Mouse (Mus musculus) G1E (cell line): ENCODE data around the gene Adamts12. TPM values are rescaled to one million over a fixed set of nuclear protein-coding genes. Genes with fewer than 3 reads are reported as not detected.

Experiments
- ATAC-seq: 2 replicates; pipeline ENCODE4 v1.8.0; 2016; ENCODE audit warnings: mild to moderate bottlenecking; ENCODE audit not compliant: insufficient number of reproducible peaks, poor library complexity, low FRiP score, severe bottlenecking; ENCODE audit errors: extremely low read depth
- DNase-seq: peaks from one replicate; pipeline ENCODE4 v3.0.0; 2012; ENCODE audit warnings: low spot score
- H3K27me3 ChIP-seq: 2 replicates; pipeline ENCODE4 v1.6.1; 2012; ENCODE audit warnings: mild to moderate bottlenecking, low read length, inconsistent platforms; ENCODE audit not compliant: insufficient read depth
- H3K36me3 ChIP-seq: replicated peaks from 2 replicates; pipeline ENCODE3; 2012; ENCODE audit warnings: mild to moderate bottlenecking, inconsistent platforms
- H3K4me1 ChIP-seq: 2 replicates; pipeline ENCODE4 v1.6.1; 2012; ENCODE audit warnings: low read depth, low read length, inconsistent platforms, mixed read lengths; ENCODE audit not compliant: insufficient read depth
- H3K4me3 ChIP-seq: 2 replicates; pipeline ENCODE4 v1.5.1; 2012; ENCODE audit warnings: low read depth, mild to moderate bottlenecking, inconsistent platforms, low read length, moderate library complexity, mixed read lengths
- H3K9me3 ChIP-seq: replicated peaks from 2 replicates; pipeline ENCODE4 v1.6.1; 2012; ENCODE audit warnings: inconsistent platforms
- CTCF ChIP-seq: IDR thresholded peaks from 2 replicates; pipeline ENCODE4 v1.5.1; 2012; ENCODE audit warnings: low read depth, low read length, inconsistent platforms, mixed read lengths
- GATA1 ChIP-seq: IDR thresholded peaks from 2 replicates; pipeline ENCODE4 v1.6.1; 2012; ENCODE audit warnings: borderline replicate concordance, low read length, inconsistent platforms, mixed read lengths
- GATA2 ChIP-seq: IDR thresholded peaks from 2 replicates; pipeline ENCODE4 v1.6.1; 2012; ENCODE audit warnings: low read depth, low read length, inconsistent platforms, borderline replicate concordance
- POLR2AphosphoS5 ChIP-seq: IDR thresholded peaks from 2 replicates; pipeline ENCODE4 v1.6.1; 2012; ENCODE audit warnings: low read depth, low read length, inconsistent platforms; ENCODE audit not compliant: insufficient replicate concordance
- TAL1 ChIP-seq: conservative IDR thresholded peaks from 2 replicates; pipeline ENCODE4 v1.6.1; 2012; ENCODE audit warnings: low read depth, low read length, inconsistent platforms, mixed read lengths
- polyA plus RNA-seq: library from polyadenylated mRNA; stranded (reverse); fragments of >175 nt; gene quantifications from 2 replicates; pipeline ENCODE4 v1.2.3, GENCODE M21; 2012
- total RNA-seq, 2 experiments: library from RNA; stranded (forward) in 1 of 2; stranded (reverse) in 1 of 2; fragments of 200-1000 nt in 1 of 2; fragments of >200 nt in 1 of 2; fragmentation: Nextera tagmentation in 1 of 2; gene quantifications; 2 replicates each; pipeline ENCODE4 v1.2.3; 2014 to 2017

The Adamts12 gene
- total and polyA plus RNA-seq, 3 experiments = 0.16 TPM; not detected in 2

- Histone ChIP-seq H3K9me3 (no peaks in the 10 kb centered on the region), H3K4me1 (no peaks in the 10 kb centered on the region), H3K4me3 (no peak overlapping the region), H3K27me3 (peaks cover 4% of the 10 kb centered on the region; the same call in 1 of the 2 replicates), H3K36me3 (no peaks in the 10 kb centered on the region)
- no peak for ATAC-seq
- TF ChIP-seq GATA1 (no peak), CTCF (no peak), GATA2 (no peak), POLR2AphosphoS5 (no peak), TAL1 (no peak)
- no peak for DNase-seq
Measured at GRCm38 (mm10) chr15:11240406-11240805, 175.8 kb downstream of the Adamts12 start.

- no peak for TF ChIP-seq CTCF
- TF ChIP-seq GATA2 = no peak
- no peak for TF ChIP-seq POLR2AphosphoS5
- no peak for TF ChIP-seq TAL1
- no peak for TF ChIP-seq GATA1
Measured at GRCm38 (mm10) chr15:11241288-11241687, 176.7 kb downstream of the Adamts12 start.

GRCm38 (mm10) chr15:11246402-11246801 lies 181.8 kb downstream of the Adamts12 start:
- no peak for DNase-seq
- H3K36me3 ChIP-seq = no peaks in the 10 kb centered on the region
- no peak for TF ChIP-seq TAL1
- no peak for TF ChIP-seq POLR2AphosphoS5
- TF ChIP-seq CTCF = no peak
- no peak for TF ChIP-seq GATA1
- TF ChIP-seq GATA2 = no peak
- no peak for ATAC-seq
- no peaks in the 10 kb centered on the region for H3K4me1 ChIP-seq
- no peaks in the 10 kb centered on the region for H3K9me3 ChIP-seq
- H3K27me3 ChIP-seq = no peaks in the 10 kb centered on the region; the same call in 1 of the 2 replicates
- no peak overlapping the region for H3K4me3 ChIP-seq

More at GRCm38 (mm10) chr15:11241288-11241687, 176.7 kb downstream of the Adamts12 start:
- H3K36me3 ChIP-seq = no peaks in the 10 kb centered on the region
- H3K27me3 ChIP-seq = peaks cover 4% of the 10 kb centered on the region; the same call in 1 of the 2 replicates
- DNase-seq = no peak
- no peak for ATAC-seq
- H3K4me1 ChIP-seq = no peaks in the 10 kb centered on the region
- H3K4me3 ChIP-seq = no peak overlapping the region
- H3K9me3 ChIP-seq = no peaks in the 10 kb centered on the region

- no peaks in the 10 kb centered on the region for H3K9me3 ChIP-seq
- ATAC-seq (no peak), DNase-seq (no peak)
- no peaks in the 10 kb centered on the region for H3K4me1 ChIP-seq
- no peaks in the 10 kb centered on the region for H3K36me3 ChIP-seq
- 0 out of 2 replicates have a peak, but pooled peaks cover 4% of the 10 kb centered on the region for H3K27me3 ChIP-seq
- TF ChIP-seq POLR2AphosphoS5 = no peak
- H3K4me3 ChIP-seq = no peak overlapping the region
Measured at GRCm38 (mm10) chr15:11279273-11280080, 214.9 kb downstream of the Adamts12 start.

- no peak for ATAC-seq
- H3K4me3 ChIP-seq = no peak overlapping the region
- H3K9me3 ChIP-seq = no peaks in the 10 kb centered on the region
- DNase-seq = no peak
- TF ChIP-seq POLR2AphosphoS5 (no peak), GATA1 (no peak), TAL1 (no peak), CTCF (no peak), GATA2 (no peak)
- no peaks in the 10 kb centered on the region for H3K36me3 ChIP-seq
- H3K27me3 ChIP-seq = 0 out of 2 replicates have a peak, but pooled peaks cover 4% of the 10 kb centered on the region
- H3K4me1 ChIP-seq = no peaks in the 10 kb centered on the region
Measured at GRCm38 (mm10) chr15:11280689-11281264, 216.2 kb downstream of the Adamts12 start.

- no peak for ATAC-seq
- DNase-seq = no peak
- Histone ChIP-seq H3K36me3 (no peaks in the 10 kb centered on the region), H3K9me3 (no peaks in the 10 kb centered on the region), H3K4me1 (no peaks in the 10 kb centered on the region), H3K4me3 (no peak overlapping the region), H3K27me3 (no peaks in the 10 kb centered on the region)
- TF ChIP-seq POLR2AphosphoS5 = no peak
- no peak for TF ChIP-seq TAL1
- TF ChIP-seq CTCF = no peak
- no peak for TF ChIP-seq GATA2
- no peak for TF ChIP-seq GATA1
Measured at GRCm38 (mm10) chr15:11283171-11283570, 218.6 kb downstream of the Adamts12 start.
